Mouse (Mus musculus) MEL (cell line): ENCODE data around the gene Bckdhb. TPM values are rescaled to one million over a fixed set of nuclear protein-coding genes. Genes with fewer than 3 reads are reported as not detected.

ENCODE experiments used
- DNase-seq: peaks from one replicate; pipeline ENCODE4 v3.0.0; 2011; ENCODE audit warnings: low read depth, low spot score
- H3K27ac ChIP-seq: 2 replicates; pipeline ENCODE4 v1.5.1; 2012; ENCODE audit warnings: low read depth, mild to moderate bottlenecking, control low read depth, low read length, moderate library complexity; ENCODE audit not compliant: control insufficient read depth
- H3K27me3 ChIP-seq, 2 experiments: fragments of 150-350 bp in 1 of 2; sonication (generic) in 1 of 2; 2 replicates each; pipeline ENCODE4 v1.6.1; 2012; ENCODE audit warnings: low read length in 2 of 2, mild to moderate bottlenecking in 2 of 2, improper control_type of control experiment in 1 of 2, moderate library complexity in 1 of 2; ENCODE audit not compliant: insufficient read depth in 2 of 2, control insufficient read depth in 1 of 2
- H3K36me3 ChIP-seq, 2 experiments: 2 replicates each; pipeline ENCODE4 v1.6.1; 2012 to 2014; ENCODE audit warnings: low read length in 2 of 2, improper control_type of control experiment in 1 of 2, inconsistent platforms in 1 of 2, mild to moderate bottlenecking in 1 of 2; ENCODE audit not compliant: insufficient read depth in 2 of 2, control insufficient read depth in 1 of 2
- H3K4me1 ChIP-seq, 2 experiments: fragments of 150-350 bp in 1 of 2; sonication (generic) in 1 of 2; 2 replicates each; pipeline ENCODE4 v1.6.1; 2012; ENCODE audit warnings: low read length in 2 of 2, improper control_type of control experiment in 1 of 2, mild to moderate bottlenecking in 1 of 2; ENCODE audit not compliant: insufficient read depth in 2 of 2, control insufficient read depth in 1 of 2
- H3K4me3 ChIP-seq, 2 experiments: fragments of 150-350 bp in 1 of 2; sonication (generic) in 1 of 2; 2 replicates each; pipeline ENCODE4 v1.5.1; 2012; ENCODE audit warnings: low read depth in 2 of 2, low read length in 2 of 2, mild to moderate bottlenecking in 2 of 2, moderate library complexity in 2 of 2, control low read depth in 1 of 2, improper control_type of control experiment in 1 of 2; ENCODE audit not compliant: control insufficient read depth in 1 of 2, insufficient read depth in 1 of 2
- H3K79me2 ChIP-seq: 2 replicates; pipeline ENCODE4 v1.6.1; 2012; ENCODE audit warnings: mild to moderate bottlenecking, low read length, moderate library complexity; ENCODE audit not compliant: control insufficient read depth, poor library complexity, insufficient read depth
- H3K9ac ChIP-seq: 2 replicates; pipeline ENCODE4 v1.6.1; 2012; ENCODE audit warnings: low read depth, mild to moderate bottlenecking, control low read depth, low read length, moderate library complexity; ENCODE audit not compliant: control insufficient read depth, poor library complexity, severe bottlenecking
- H3K9me3 ChIP-seq: fragments of 150-350 bp; sonication (generic); replicated peaks from 2 replicates; pipeline ENCODE4 v1.6.1; 2012; ENCODE audit warnings: mild to moderate bottlenecking, low read length, improper control_type of control experiment, moderate library complexity; ENCODE audit not compliant: insufficient read depth
- CHD2 ChIP-seq: IDR thresholded peaks from 2 replicates; pipeline ENCODE4 v1.6.1; 2011; ENCODE audit warnings: low read length, improper control_type of control experiment
- CTCF ChIP-seq, 3 experiments: IDR thresholded peaks in 2 of 3; conservative IDR thresholded peaks in 1 of 3; 2 replicates each; pipeline ENCODE4 v1.5.1; 2011 to 2012; ENCODE audit warnings: low read length in 3 of 3, low read depth in 2 of 3, mild to moderate bottlenecking in 2 of 3, improper control_type of control experiment in 1 of 3, inconsistent platforms in 1 of 3, mixed read lengths in 1 of 3, moderate library complexity in 1 of 3; ENCODE audit not compliant: control insufficient read depth in 1 of 3, insufficient read depth in 1 of 3, poor library complexity in 1 of 3, severe bottlenecking in 1 of 3
- E2F4 ChIP-seq: IDR thresholded peaks from 2 replicates; pipeline ENCODE4 v1.6.1; 2011; ENCODE audit warnings: low read depth, low read length, improper control_type of control experiment, borderline replicate concordance
- EP300 ChIP-seq, 2 experiments: IDR thresholded peaks; 2 replicates each; pipeline ENCODE4 v1.6.1; 2011; ENCODE audit warnings: improper control_type of control experiment in 2 of 2, low read length in 2 of 2, low read depth in 1 of 2, mild to moderate bottlenecking in 1 of 2
- GABPA ChIP-seq: IDR thresholded peaks from 2 replicates; pipeline ENCODE4 v1.6.1; 2012; ENCODE audit warnings: low read depth, mild to moderate bottlenecking, inconsistent platforms, low read length, improper control_type of control experiment, moderate library complexity
- JUND ChIP-seq: IDR thresholded peaks from 2 replicates; pipeline ENCODE4 v1.6.1; 2011; ENCODE audit warnings: low read depth, mild to moderate bottlenecking, improper control_type of control experiment, low read length
- KAT2A ChIP-seq: conservative IDR thresholded peaks from 2 replicates; pipeline ENCODE4 v1.6.1; 2012; ENCODE audit warnings: low read depth, low read length, improper control_type of control experiment, inconsistent platforms
- MAFK ChIP-seq: IDR thresholded peaks from 2 replicates; pipeline ENCODE4 v1.6.1; 2011; ENCODE audit warnings: low read depth, mild to moderate bottlenecking, low read length, improper control_type of control experiment, borderline replicate concordance
- MAX ChIP-seq: IDR thresholded peaks from 2 replicates; pipeline ENCODE4 v1.6.1; 2011; ENCODE audit warnings: low read length, improper control_type of control experiment
- MAZ ChIP-seq: IDR thresholded peaks from 2 replicates; pipeline ENCODE4 v1.6.1; 2012; ENCODE audit warnings: low read depth, mild to moderate bottlenecking, inconsistent platforms, low read length, improper control_type of control experiment
- MEF2A ChIP-seq: IDR thresholded peaks from 2 replicates; pipeline ENCODE4 v1.6.1; 2014; ENCODE audit warnings: low read depth, mild to moderate bottlenecking, inconsistent platforms, low read length, improper control_type of control experiment; ENCODE audit not compliant: poor library complexity, insufficient replicate concordance, severe bottlenecking; ENCODE audit errors: extremely low read depth
- MXI1 ChIP-seq: IDR thresholded peaks from 2 replicates; pipeline ENCODE4 v1.6.1; 2011; ENCODE audit warnings: mild to moderate bottlenecking, low read depth, low read length, improper control_type of control experiment
- NRF1 ChIP-seq: IDR thresholded peaks from 2 replicates; pipeline ENCODE4 v1.6.1; 2014; ENCODE audit warnings: low read depth, mild to moderate bottlenecking, inconsistent platforms, low read length, improper control_type of control experiment, moderate library complexity; ENCODE audit not compliant: poor library complexity, insufficient read depth, severe bottlenecking
- POLR2A ChIP-seq, 2 experiments: IDR thresholded peaks; 2 replicates each; pipeline ENCODE4 v1.6.1; 2011 to 2012; ENCODE audit warnings: low read length in 2 of 2, mild to moderate bottlenecking in 2 of 2, control low read depth in 1 of 2, improper control_type of control experiment in 1 of 2, low read depth in 1 of 2, moderate library complexity in 1 of 2; ENCODE audit not compliant: control insufficient read depth in 1 of 2, insufficient read depth in 1 of 2, poor library complexity in 1 of 2
- POLR2AphosphoS2 ChIP-seq: IDR thresholded peaks from 2 replicates; pipeline ENCODE4 v1.6.1; 2011; ENCODE audit warnings: low read length, improper control_type of control experiment
- POLR2AphosphoS5 ChIP-seq: IDR thresholded peaks from 2 replicates; pipeline ENCODE4 v1.6.1; 2012; ENCODE audit warnings: low read depth, borderline replicate concordance, mild to moderate bottlenecking, inconsistent platforms, low read length, moderate library complexity, mixed read lengths
- RAD21 ChIP-seq: IDR thresholded peaks from 2 replicates; pipeline ENCODE4 v1.6.1; 2011; ENCODE audit warnings: mild to moderate bottlenecking, low read depth, low read length, improper control_type of control experiment
- RCOR1 ChIP-seq: IDR thresholded peaks from 2 replicates; pipeline ENCODE4 v1.6.1; 2012; ENCODE audit warnings: low read depth, mild to moderate bottlenecking, inconsistent platforms, low read length, improper control_type of control experiment
- SIN3A ChIP-seq: IDR thresholded peaks from 2 replicates; pipeline ENCODE4 v1.6.1; 2012; ENCODE audit warnings: low read length, improper control_type of control experiment, inconsistent platforms
- SMC3 ChIP-seq: IDR thresholded peaks from 2 replicates; pipeline ENCODE4 v1.6.1; 2011; ENCODE audit warnings: low read depth, low read length, improper control_type of control experiment
- TAL1 ChIP-seq: IDR thresholded peaks from 2 replicates; pipeline ENCODE4 v1.6.1; 2012; ENCODE audit warnings: mild to moderate bottlenecking, inconsistent platforms, low read length, moderate library complexity, mixed read lengths
- TBP ChIP-seq: IDR thresholded peaks from 2 replicates; pipeline ENCODE4 v1.8.0; 2011; ENCODE audit warnings: low read depth, low read length, improper control_type of control experiment
- USF2 ChIP-seq, 2 experiments: IDR thresholded peaks; 2 replicates each; pipeline ENCODE4 v1.6.1; 2011 to 2012; ENCODE audit warnings: improper control_type of control experiment in 2 of 2, low read length in 2 of 2, borderline replicate concordance in 1 of 2, inconsistent platforms in 1 of 2, low read depth in 1 of 2, mild to moderate bottlenecking in 1 of 2; ENCODE audit not compliant: insufficient read depth in 1 of 2
- polyA plus RNA-seq, 2 experiments: library from polyadenylated mRNA; stranded (reverse) in 1 of 2; unstranded in 1 of 2; fragments of >175 nt in 1 of 2; fragments of >200 nt in 1 of 2; gene quantifications; 2 replicates each; pipeline versions ENCODE4 v1.2.1 to v1.2.4; 2012; ENCODE audit warnings: low replicate concordance in 2 of 2, low read depth in 1 of 2; ENCODE audit not compliant: insufficient read length in 2 of 2, insufficient read depth in 1 of 2, missing spikeins in 1 of 2
- total RNA-seq: library from RNA; depleted of rRNA; stranded (reverse); fragments of 300-350 nt; gene quantifications from 2 replicates; pipeline ENCODE4 v1.2.3, GENCODE M21; 2012

Bckdhb gene
- total and polyA plus RNA-seq, 3 experiments, result 15.9 to 26.6 TPM; not detected in 1

DNA sequence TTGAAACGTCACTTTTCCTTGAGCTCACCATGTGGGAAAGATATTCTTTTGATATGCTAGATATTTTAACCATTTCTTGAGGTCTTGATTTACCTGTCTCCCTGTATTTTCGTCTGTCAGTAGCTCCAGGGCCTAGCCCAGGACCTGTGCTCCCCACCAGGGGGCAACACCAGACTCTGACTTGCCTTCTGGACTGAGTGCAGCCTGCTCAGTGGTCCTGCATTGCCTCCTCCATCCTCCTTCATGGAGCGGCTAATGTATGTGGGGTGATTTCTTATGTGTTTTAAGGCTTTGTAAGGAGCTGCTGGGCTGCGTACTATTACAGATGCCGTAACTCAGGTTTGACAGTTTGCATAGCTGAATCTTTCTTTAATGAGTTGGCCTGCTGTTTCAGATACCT is 192.4 kb downstream of the Bckdhb start:
- TF ChIP-seq CHD2 (no peak), RCOR1 (no peak), KAT2A (no peak), MAZ (no peak), SMC3 (peak; percentile 15; the same call in 1 of the 2 replicates), JUND (no peak), USF2 (IDR thresholded peaks at IDR 0.05; ENCODE audit: borderline replicate concordance in 1 of 2, insufficient read depth in 1 of 2, low read depth in 1 of 2, low read length in 2 of 2) (no peak), POLR2A (IDR thresholded peaks at IDR 0.05; ENCODE audit: control insufficient read depth in 1 of 2, insufficient read depth in 1 of 2, low read depth in 1 of 2, low read length in 2 of 2, poor library complexity in 1 of 2) (no peak), POLR2AphosphoS5 (no peak), NRF1 (no peak), TBP (no peak), MAX (no peak), EP300 (IDR thresholded peaks at IDR 0.05; ENCODE audit: low read depth in 1 of 2, low read length in 2 of 2) (no peak), GABPA (no peak), POLR2AphosphoS2 (no peak), MEF2A (no peak), RAD21 (peak; percentile 2), MXI1 (no peak), CTCF (IDR thresholded peaks at IDR 0.05 in 2 of 3, conservative IDR thresholded peaks at IDR 0.05 in 1 of 3; ENCODE audit: control insufficient read depth in 1 of 3, insufficient read depth in 1 of 3, low read depth in 2 of 3, low read length in 3 of 3, poor library complexity in 1 of 3, severe bottlenecking in 1 of 3) (peak; percentile 16 to 41 (median 17); a peak in 3 of 6 replicates), MAFK (no peak), E2F4 (no peak)
- TF ChIP-seq, all 39 proteins: peak for 3
- no peak overlapping the region for H3K27ac ChIP-seq
- DNase-seq, result no peak

DNA sequence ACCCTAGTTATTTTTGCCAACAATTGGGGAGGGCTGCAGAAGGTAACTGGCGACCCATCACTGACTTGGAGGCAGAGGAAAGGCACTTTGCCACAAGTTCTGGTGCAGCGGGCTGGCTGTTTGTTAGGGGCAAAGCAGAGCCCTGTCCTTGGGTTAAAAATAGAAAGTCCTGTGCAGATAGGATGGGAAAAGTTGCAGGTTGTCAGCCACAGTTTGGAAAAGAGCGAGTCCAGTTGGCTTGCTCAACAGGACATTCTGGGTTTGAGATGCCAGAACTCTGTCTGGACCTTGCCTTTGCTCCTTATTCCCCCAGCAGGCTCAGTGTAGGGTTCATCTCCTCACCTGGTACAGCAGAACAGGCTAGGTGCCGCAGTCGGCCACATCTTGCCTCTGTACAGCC is 200.1 kb downstream of the Bckdhb start:
- Histone ChIP-seq H3K79me2 (no peaks in the 10 kb centered on the region), H3K4me1 (no peaks in the 10 kb centered on the region)
- TF ChIP-seq TAL1 (no peak), CTCF (IDR thresholded peaks at IDR 0.05 in 2 of 3, conservative IDR thresholded peaks at IDR 0.05 in 1 of 3; ENCODE audit: control insufficient read depth in 1 of 3, insufficient read depth in 1 of 3, low read depth in 2 of 3, low read length in 3 of 3, poor library complexity in 1 of 3, severe bottlenecking in 1 of 3) (no peak), KAT2A (no peak), USF2 (IDR thresholded peaks at IDR 0.05; ENCODE audit: borderline replicate concordance in 1 of 2, insufficient read depth in 1 of 2, low read depth in 1 of 2, low read length in 2 of 2) (no peak), SIN3A (no peak), GABPA (no peak)
- TF ChIP-seq, all 39 proteins: peak for 0
- Histone ChIP-seq H3K27ac (no peak overlapping the region), H3K27me3 (no peaks in the 10 kb centered on the region), H3K36me3 (no peaks in the 10 kb centered on the region), H3K9ac (no peak overlapping the region), H3K4me3 (no peak overlapping the region), H3K9me3 (no peaks in the 10 kb centered on the region)
- DNase-seq, result no peak

More for the DNA sequence above, 192.4 kb downstream of the Bckdhb start:
- Histone ChIP-seq H3K4me1 (peaks cover 0 to under 1% of the 10 kb centered on the region in 2 experiments; a peak in 3 of 4 replicates), H3K27me3 (no peaks in the 10 kb centered on the region), H3K9ac (no peak overlapping the region), H3K36me3 (peaks cover 0 to 6% of the 10 kb centered on the region in 2 experiments; a peak in 2 of 4 replicates), H3K4me3 (no peak overlapping the region), H3K9me3 (no peaks in the 10 kb centered on the region), H3K79me2 (no peaks in the 10 kb centered on the region)
